Mouse (Mus musculus): ENCODE data around the gene Igsf3. TPM values are rescaled to one million over a fixed set of nuclear protein-coding genes. Genes with fewer than 3 reads are reported as not detected.
A peak's percentile ranks its signal among the peaks of the same experiment; 100 is the strongest.
"Not testable (repeated sequence)": the region's sequence is repeated elsewhere in the genome, so short reads cannot be mapped to it uniquely, and the experiment has no call there.

Gene Igsf3
- polyA plus RNA-seq, 1 experiment from 2014 or later = 22.7 TPM

DNA sequence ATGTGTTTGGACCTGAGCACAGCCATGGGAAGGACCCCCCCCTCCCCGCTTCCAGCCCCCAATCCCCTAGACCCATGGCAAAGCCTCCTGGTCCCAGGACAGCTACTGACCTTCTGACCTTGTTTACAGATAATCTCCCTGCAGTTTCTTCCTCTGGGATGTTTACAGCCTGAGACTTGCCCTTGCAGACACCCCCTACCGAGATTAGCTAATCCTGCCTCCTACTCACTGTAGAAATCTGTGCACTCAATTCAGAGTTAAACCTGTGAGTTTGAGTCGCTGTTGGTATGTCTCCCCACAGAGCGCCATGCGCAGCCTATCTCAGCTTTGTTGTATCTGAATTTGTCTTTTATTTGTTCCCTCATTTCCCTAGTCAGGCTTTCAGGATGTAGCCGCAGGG, 35.2 kb downstream of the Igsf3 start:
- no peak overlapping the region for H3K4me3 ChIP-seq
- no peak for DNase-seq (ENCODE audit: low spot score)
- no peaks in the 10 kb centered on the region for H3K27me3 ChIP-seq (ENCODE audit: low read depth, poor library complexity, severe bottlenecking)
- no peaks in the 10 kb centered on the region for H3K36me3 ChIP-seq
- WGBS = 76% methylated on average over 6 of the region's 6 CpGs
- 0 out of 2 replicates have a peak overlapping the region, but pooled peaks have one; percentile 13 for H3K27ac ChIP-seq (replicated peaks)
- no peaks in the 10 kb centered on the region for H3K9me3 ChIP-seq (replicated peaks)
- peaks cover 62% of the 10 kb centered on the region for H3K4me1 ChIP-seq

DNA sequence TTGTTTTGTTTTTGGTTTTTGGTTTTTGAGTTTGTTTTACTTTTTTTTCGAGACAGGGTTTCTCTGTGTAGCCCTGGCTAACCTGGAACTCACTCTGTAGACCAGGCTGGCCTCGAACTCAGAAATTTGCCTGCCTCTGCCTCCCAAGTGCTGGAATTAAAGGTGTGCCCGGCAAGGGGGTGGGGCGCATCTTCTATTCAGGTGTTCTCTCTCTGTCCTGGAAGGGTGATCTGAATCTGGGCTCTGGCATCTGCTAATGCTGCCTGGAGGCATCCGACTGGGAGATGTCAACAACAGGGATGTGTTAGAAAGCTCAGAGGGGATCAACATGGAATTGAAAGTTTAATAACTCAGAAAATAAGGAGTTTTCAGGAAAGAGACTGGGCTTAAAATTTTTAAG, 36.1 kb downstream of the Igsf3 start:
- H3K4me3 ChIP-seq; DNase-seq (ENCODE audit: low spot score); H3K27ac ChIP-seq (replicated peaks); H3K27me3 ChIP-seq (ENCODE audit: low read depth, poor library complexity, severe bottlenecking); H3K9me3 ChIP-seq (replicated peaks); H3K36me3 ChIP-seq: not testable (repeated sequence)
- peaks cover 62% of the 10 kb centered on the region for H3K4me1 ChIP-seq
- 95% methylated on average over 5 of the region's 5 CpGs for WGBS

DNA sequence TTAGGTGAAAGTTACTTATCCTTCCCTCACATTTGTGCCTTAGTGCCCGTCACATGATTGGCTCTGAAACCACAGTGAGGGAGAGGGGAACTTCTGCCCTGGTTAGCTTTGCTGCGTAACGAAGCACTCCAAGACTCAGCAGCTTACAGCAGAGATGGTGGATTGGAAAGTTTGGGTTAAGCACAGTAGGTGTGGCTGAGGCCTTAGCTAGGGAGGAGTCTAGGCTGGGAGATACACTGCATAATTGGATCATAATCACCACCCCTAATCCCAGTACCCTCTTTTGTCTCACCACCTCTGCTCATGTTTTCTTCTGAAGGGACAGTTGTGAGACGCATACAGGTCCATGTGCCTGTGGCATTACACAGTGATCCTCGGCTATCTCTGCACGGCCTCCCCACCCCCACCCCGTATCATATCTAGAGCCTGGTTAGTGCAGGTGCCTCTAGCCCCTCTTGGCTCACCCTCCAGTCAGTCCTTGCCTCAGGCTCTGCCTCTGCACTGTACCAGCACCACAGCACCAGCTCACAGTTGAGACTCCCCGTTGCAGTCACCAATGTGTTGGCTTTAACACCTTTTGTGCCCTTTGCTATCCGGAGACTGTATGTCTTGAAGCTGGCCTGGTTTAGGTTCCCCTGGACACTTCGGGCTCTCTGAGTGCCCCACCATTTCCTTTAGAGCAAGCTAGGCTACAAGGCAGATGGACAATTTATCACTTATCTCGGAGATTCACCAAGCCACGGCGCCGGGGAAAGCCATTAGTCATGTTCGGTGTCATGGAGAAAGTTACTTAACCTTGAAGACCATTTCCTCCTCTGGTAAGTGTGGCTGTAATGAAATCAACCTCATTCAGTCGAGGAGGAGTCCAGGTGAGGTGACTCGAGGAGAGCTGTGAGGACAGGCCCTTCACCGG, 42.1 kb downstream of the Igsf3 start:
- DNase-seq (ENCODE audit: low spot score) = no peak
- peaks cover 29% of the 10 kb centered on the region for H3K4me1 ChIP-seq
- no peaks in the 10 kb centered on the region for H3K9me3 ChIP-seq (replicated peaks)
- no peaks in the 10 kb centered on the region for H3K36me3 ChIP-seq
- H3K27ac ChIP-seq (replicated peaks) = no peak overlapping the region
- 88% methylated on average over 18 of the region's 18 CpGs for WGBS
- H3K4me3 ChIP-seq = no peak overlapping the region
- H3K27me3 ChIP-seq (ENCODE audit: low read depth, poor library complexity, severe bottlenecking) = no peaks in the 10 kb centered on the region

DNA sequence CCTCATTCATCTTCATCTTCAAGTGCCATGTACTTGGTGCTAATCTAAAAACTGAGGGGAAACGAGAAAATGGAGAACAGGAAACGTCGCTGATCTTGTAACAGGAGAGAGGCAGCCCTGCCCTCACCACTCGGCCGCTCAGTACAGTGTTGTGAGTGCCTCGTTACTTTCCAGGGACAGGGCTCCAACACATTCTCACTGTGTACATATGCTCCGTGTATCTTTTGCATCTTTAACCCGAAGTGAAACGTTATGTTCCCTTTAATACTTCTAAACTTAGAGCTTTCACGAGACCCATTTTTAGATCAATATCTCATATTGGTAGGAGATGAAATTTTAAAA, 42.7 kb downstream of the Igsf3 start:
- Histone ChIP-seq H3K4me3 (no peak overlapping the region), H3K27ac (replicated peaks) (no peak overlapping the region), H3K27me3 (ENCODE audit: low read depth, poor library complexity, severe bottlenecking) (no peaks in the 10 kb centered on the region), H3K4me1 (peaks cover 28% of the 10 kb centered on the region), H3K9me3 (replicated peaks) (no peaks in the 10 kb centered on the region), H3K36me3 (no peaks in the 10 kb centered on the region)
- DNase-seq (ENCODE audit: low spot score) = no peak
- WGBS = 85% methylated on average over 10 of the region's 10 CpGs

DNA sequence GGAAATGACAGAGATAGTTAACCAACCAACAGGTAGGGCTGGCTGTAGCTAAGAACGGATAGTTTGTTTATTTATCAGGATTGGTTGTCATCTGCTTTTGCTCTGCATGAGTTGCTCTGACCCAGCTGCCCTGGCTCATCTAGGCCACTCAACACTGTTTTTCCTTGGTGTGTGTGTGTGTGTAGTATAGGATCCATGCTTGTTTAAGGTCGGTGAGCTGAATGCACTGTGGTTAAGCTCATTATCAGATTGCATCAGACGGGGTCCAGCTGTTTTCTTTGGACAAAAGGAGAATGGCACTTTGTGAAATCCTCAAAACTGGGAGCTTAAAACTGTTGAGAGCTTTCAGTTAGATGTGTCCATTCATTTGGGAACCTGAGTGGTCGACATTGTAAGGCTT, 46.3 kb downstream of the Igsf3 start:
- peaks cover 28% of the 10 kb centered on the region for H3K4me1 ChIP-seq
- DNase-seq (ENCODE audit: low spot score) = no peak
- WGBS = 17% methylated on average over 4 of the region's 4 CpGs
- H3K9me3 ChIP-seq (replicated peaks) = no peaks in the 10 kb centered on the region
- H3K27me3 ChIP-seq (ENCODE audit: low read depth, poor library complexity, severe bottlenecking) = no peaks in the 10 kb centered on the region
- H3K4me3 ChIP-seq = no peak overlapping the region
- H3K36me3 ChIP-seq = peaks cover 22% of the 10 kb centered on the region
- H3K27ac ChIP-seq (replicated peaks) = peak overlapping the region; percentile 50; the same call in 1 of the 2 replicates

DNA sequence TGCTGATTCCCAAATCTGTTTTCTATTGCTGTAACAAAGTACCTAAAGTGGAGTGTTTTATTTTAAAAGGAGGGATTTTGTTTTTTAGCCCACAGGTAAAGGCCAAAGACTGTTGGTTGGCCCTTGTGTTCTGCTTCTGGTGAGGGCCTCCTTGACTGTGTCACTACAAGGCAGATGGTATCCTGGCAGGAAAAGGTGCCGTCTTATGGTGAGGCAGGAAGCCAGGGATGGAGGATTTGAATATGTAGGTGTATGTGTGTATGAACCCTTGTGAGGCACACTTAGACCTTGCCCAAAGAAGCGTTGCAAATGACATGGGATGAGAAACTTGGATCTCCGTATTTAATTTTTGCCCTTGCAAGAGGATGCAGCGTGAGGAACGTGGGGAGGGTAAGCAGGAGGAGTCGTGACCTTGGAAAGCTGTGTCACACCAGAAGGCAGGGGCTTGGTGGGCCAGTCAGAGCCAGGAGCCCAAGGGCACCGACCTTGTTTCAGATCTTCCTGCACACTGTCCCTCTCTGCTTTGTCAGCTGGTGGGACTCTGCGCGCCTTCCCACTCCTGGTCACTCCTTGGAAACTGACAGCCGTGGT, 47.5 kb downstream of the Igsf3 start:
- Histone ChIP-seq H3K4me1 (peaks cover 25% of the 10 kb centered on the region), H3K27me3 (ENCODE audit: low read depth, poor library complexity, severe bottlenecking) (no peaks in the 10 kb centered on the region), H3K4me3 (no peak overlapping the region), H3K36me3 (peaks cover 28% of the 10 kb centered on the region), H3K27ac (replicated peaks) (no peak overlapping the region), H3K9me3 (replicated peaks) (no peaks in the 10 kb centered on the region)
- DNase-seq (ENCODE audit: low spot score) = no peak
- WGBS = 79% methylated on average over 10 of the region's 10 CpGs

DNA sequence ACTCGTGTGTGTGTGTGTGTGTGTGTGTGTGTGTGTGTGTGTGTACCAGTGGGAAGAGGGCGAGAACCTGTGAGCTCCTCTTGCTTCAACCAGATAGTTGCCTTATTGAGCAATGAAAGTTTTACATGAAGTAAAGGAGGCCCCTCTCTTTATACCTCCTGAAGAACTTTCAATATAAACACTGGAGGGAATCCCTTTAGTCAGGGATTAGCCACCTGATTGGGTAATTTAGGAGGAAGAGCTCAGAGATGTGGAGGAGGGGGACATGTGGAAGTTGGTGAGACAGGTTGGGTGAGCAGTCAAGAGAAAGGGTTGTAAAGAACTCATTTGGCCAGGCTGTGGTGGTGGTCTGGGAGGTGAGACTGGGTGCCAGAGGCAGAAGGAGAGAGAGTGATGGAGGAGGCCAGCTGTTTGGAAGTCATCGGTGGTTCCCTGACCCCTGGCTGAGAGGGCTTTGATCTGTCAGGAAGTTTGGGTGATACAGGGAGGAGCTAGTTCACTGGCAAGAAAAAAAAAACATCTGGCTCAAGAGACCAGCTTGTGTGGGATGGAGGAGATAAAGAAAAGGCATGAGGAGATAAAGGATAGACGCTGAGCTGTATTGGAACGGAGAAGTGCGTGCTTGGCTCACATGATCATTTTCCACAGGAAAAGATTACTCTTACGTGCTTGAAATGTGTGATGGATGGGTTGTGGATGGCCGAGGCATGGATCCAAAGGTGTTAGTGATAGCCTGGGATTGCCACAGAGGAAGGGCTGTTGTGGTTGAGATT, 53.3 kb downstream of the Igsf3 start:
- H3K4me1 ChIP-seq = no peaks in the 10 kb centered on the region
- no peak overlapping the region for H3K4me3 ChIP-seq
- no peaks in the 10 kb centered on the region for H3K27me3 ChIP-seq (ENCODE audit: low read depth, poor library complexity, severe bottlenecking)
- H3K36me3 ChIP-seq = peaks cover 40% of the 10 kb centered on the region
- H3K27ac ChIP-seq (replicated peaks) = no peak overlapping the region
- WGBS = 86% methylated on average over 8 of the region's 8 CpGs
- no peaks in the 10 kb centered on the region for H3K9me3 ChIP-seq (replicated peaks)
- no peak for DNase-seq (ENCODE audit: low spot score)

DNA sequence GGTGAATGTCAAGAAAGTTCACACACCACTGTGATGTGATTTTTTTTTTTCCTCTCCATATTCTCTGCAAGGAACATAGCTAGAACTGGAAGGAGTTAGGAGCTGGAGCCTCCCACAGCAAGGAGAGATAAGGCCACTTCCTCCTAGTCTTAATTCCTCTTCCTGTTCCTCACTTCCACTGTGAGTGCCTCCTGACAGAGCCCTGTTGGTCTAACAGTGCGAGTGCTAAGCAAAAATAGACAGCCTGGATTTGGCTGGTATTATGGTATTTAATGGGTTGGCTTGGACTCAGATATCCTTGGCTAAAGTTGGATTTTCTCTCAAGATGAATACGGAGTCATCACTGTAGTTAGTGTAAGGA, 53.9 kb downstream of the Igsf3 start:
- H3K4me3 ChIP-seq = no peak overlapping the region
- H3K27me3 ChIP-seq (ENCODE audit: low read depth, poor library complexity, severe bottlenecking) = no peaks in the 10 kb centered on the region
- no peaks in the 10 kb centered on the region for H3K9me3 ChIP-seq (replicated peaks)
- peaks cover 43% of the 10 kb centered on the region for H3K36me3 ChIP-seq
- no peaks in the 10 kb centered on the region for H3K4me1 ChIP-seq
- no peak for DNase-seq (ENCODE audit: low spot score)
- no peak overlapping the region for H3K27ac ChIP-seq (replicated peaks)
- 87% methylated on average over 2 of the region's 2 CpGs for WGBS

DNA sequence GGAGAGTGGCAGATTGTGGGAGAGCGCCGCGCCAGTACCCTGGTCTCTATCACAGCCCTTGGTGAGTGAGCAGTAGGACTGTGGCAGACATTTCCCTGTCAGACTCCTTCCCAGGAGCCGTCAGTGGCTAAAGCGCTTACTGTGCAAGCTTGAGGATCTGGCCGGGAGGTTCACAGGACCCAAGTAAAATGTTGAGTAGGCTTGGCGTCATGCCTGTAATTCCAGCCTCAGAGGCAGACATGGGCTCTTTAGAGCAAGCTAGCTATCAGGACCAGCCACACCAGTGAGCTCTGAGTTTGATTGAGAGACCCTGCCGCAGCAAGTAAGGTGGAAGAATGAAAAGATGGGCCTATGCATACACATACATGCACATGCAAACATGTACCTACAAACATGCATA, 58.8 kb downstream of the Igsf3 start:
- H3K4me1 ChIP-seq = no peaks in the 10 kb centered on the region
- H3K4me3 ChIP-seq = no peak overlapping the region
- DNase-seq (ENCODE audit: low spot score) = no peak
- peaks cover 42% of the 10 kb centered on the region for H3K36me3 ChIP-seq
- no peaks in the 10 kb centered on the region for H3K9me3 ChIP-seq (replicated peaks)
- H3K27ac ChIP-seq (replicated peaks) = 0 out of 2 replicates have a peak overlapping the region, but pooled peaks have one; percentile 46
- H3K27me3 ChIP-seq (ENCODE audit: low read depth, poor library complexity, severe bottlenecking) = no peaks in the 10 kb centered on the region
- WGBS = 91% methylated on average over 8 of the region's 8 CpGs

DNA sequence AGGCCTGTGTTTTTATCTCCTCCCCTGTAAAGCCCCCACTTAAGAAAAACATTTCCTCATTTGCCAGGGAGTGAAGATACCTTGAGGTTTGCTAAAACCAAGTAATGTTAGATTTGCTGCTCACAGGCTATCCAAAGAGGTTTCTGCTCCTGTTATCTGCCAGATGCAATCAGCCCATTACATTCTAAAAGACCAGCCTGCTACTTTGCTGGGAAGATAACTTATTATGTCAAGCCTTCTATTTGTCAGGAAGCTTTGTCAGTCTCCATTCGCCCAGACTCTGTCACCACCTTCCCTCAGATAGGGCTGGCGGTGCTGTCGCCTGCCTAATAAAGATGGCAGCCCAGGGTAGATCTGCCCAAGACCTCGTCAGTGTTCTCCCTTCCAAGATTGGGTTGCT, 59.6 kb downstream of the Igsf3 start:
- H3K4me1 ChIP-seq = no peaks in the 10 kb centered on the region
- DNase-seq (ENCODE audit: low spot score) = no peak
- no peaks in the 10 kb centered on the region for H3K27me3 ChIP-seq (ENCODE audit: low read depth, poor library complexity, severe bottlenecking)
- peaks cover 41% of the 10 kb centered on the region for H3K36me3 ChIP-seq
- H3K27ac ChIP-seq (replicated peaks) = no peak overlapping the region
- no peaks in the 10 kb centered on the region for H3K9me3 ChIP-seq (replicated peaks)
- WGBS = 85% methylated on average over 4 of the region's 4 CpGs
- no peak overlapping the region for H3K4me3 ChIP-seq

DNA sequence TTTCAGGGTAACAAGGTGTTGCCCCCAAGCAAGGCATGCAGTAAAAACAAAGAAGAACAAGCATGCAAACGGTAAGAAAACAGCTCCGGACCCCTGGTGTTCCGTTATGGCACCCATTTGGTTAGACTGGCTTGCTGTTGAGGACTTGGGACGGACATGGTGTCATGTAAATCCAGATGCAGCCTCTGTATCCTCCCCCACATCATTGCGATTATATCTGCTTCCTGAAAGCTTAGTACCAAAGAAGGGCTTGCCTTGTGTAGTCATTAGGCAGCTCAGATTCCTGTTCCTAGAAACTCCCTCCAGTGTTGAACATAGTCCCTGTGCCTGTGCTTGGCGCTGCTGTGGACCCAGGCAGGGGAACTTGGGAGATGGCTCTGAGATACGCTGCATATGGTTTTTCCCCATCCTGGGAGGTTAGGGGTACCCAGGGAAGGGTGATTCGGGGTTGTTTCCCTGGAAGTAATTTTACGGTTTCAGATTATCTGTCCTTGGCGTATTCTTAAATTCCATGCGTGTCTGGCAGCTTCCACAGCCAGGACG, 60.2 kb downstream of the Igsf3 start:
- Histone ChIP-seq H3K27ac (replicated peaks) (no peak overlapping the region), H3K27me3 (ENCODE audit: low read depth, poor library complexity, severe bottlenecking) (no peaks in the 10 kb centered on the region), H3K36me3 (peaks cover 35% of the 10 kb centered on the region), H3K4me3 (no peak overlapping the region), H3K9me3 (replicated peaks) (no peaks in the 10 kb centered on the region), H3K4me1 (no peaks in the 10 kb centered on the region)
- 91% methylated on average over 12 of the region's 12 CpGs for WGBS
- no peak for DNase-seq (ENCODE audit: low spot score)

DNA sequence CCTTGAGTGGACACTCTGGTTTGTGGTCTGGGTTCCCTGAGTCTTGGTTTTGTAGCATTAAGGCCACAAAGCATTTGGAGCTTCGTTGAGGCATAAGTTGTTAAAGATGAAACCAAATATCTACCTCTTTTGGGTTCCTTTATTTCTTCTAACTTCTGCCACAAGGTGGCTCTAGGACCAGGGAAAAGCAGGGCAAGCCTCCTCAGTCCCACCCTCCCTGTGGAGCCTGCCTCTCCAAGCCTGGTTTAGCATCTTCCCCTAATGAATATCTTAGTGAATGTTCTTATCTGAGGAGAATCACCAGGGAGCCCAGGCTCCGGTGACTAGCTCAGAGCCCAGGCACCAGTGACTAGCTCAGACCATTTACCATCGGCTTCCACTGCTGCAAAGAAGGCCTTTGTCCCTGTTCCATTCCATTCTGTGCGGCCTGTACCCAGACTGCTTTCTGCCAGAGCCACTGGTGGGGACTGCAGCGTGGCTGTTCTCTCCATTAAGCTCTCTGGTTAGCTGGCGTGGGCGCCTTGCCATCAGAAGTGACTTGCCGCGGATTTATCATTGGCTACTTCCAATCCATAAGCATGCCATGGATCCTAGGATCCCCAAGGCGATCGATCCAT, 66.5 kb downstream of the Igsf3 start:
- peaks cover 12% of the 10 kb centered on the region for H3K4me1 ChIP-seq
- H3K27ac ChIP-seq (replicated peaks) = no peak overlapping the region
- 74% methylated on average over 11 of the region's 11 CpGs for WGBS
- no peaks in the 10 kb centered on the region for H3K9me3 ChIP-seq (replicated peaks)
- H3K36me3 ChIP-seq = peaks cover 21% of the 10 kb centered on the region
- H3K27me3 ChIP-seq (ENCODE audit: low read depth, poor library complexity, severe bottlenecking) = no peaks in the 10 kb centered on the region
- H3K4me3 ChIP-seq = no peak overlapping the region
- no peak for DNase-seq (ENCODE audit: low spot score)
